Mouse (Mus musculus): ENCODE data around the gene Cpsf4. TPM values are rescaled to one million over a fixed set of nuclear protein-coding genes. Genes with fewer than 3 reads are reported as not detected.
"Not testable (repeated sequence)": the region's sequence is repeated elsewhere in the genome, so short reads cannot be mapped to it uniquely, and the experiment has no call there.

Gene Cpsf4
- total RNA-seq, 2 experiments from 2014 or later, result 24.8 to 24.9 TPM

DNA sequence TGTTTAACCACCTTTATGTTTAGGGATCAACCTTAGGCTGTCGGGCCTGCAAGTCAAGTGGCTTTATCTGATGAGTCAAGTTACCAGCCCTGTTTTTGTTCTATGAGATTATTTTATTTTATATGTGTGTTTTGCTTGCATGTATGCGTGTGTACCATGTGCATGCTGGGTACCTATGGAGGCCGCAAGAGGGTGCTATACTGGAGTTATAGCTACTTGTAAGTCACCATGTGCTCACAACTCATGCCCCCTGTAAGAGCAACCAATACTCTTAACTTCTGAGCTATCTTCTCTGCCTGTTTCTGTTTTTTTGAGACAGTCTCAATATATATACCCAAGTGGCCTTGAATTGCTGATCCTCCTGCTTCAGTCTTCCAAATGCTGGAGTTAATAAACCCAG is 46.5 kb downstream of the Cpsf4 start:
- no peak overlapping the region for H3K27ac ChIP-seq
- no peak for TF ChIP-seq CTCF (conservative IDR thresholded peaks at IDR 0.05)
- H3K4me3 ChIP-seq, result no peak overlapping the region
- DNase-seq (ENCODE audit: low spot score in 2 of 2), result no peak

DNA sequence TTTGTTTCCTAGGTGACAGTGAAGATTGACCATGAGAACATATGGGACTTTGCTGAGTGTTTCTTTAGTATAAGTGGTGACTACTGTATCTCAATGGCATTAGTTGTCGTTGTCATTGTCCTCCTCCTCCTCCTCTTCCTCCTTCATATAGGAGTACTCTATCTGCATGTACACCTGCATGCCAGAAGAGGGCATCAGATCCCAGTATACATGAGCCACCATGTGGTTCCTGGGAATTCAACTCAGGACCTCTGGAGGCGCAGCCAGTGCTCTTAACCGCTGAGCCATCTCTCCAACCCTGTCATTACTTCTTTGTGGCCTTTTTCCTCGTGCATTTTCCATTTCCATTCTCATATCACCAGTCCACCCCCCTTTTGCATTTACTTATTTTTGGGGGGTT is 47.7 kb downstream of the Cpsf4 start:
- TF ChIP-seq CTCF (conservative IDR thresholded peaks at IDR 0.05), result peak; percentile 70
- no peak for DNase-seq (ENCODE audit: low spot score in 2 of 2)
- Histone ChIP-seq H3K4me3 (no peak overlapping the region), H3K27ac (no peak overlapping the region)

DNA sequence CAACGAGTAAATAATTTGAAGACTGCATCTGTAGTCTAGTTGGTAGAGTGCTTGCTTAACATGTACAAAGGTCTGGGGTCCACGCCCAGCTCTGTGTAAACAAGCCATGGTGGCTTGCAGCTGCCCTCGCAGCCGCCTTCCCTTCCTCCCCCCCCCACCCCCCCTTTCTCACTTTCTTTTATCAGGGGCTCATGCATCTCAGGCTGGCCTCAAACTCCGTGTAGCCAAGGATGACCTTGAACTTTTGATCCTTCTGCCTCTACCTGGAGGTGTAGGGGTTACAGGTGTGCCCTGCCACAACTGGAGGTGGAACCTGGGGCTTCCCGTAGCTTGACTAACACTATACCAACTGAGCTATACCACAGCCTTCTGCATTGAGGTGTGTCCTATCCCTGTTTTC is 50.7 kb downstream of the Cpsf4 start:
- DNase-seq (ENCODE audit: low spot score in 2 of 2), result no peak
- TF ChIP-seq CTCF (conservative IDR thresholded peaks at IDR 0.05), result no peak
- no peak overlapping the region for H3K4me3 ChIP-seq
- no peak overlapping the region for H3K27ac ChIP-seq

DNA sequence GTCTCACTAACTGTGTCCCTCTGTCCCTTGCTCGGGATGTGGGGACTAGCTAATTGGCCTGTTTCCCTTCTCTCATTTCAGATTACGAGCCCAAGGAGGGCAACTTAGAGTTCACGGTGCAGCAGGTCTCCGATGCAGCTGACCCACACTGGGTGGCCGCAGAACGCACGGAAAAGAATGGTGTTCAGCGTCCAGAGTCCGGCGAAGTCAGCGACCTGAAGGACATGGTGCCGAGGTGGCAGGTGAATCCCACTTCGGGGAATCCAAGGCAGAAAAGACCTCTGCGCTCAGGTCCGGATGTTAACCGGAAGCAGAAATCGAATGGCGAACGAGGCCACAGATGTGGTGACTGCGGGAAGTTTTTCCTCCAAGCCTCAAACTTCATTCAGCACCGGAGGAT is 51.2 kb downstream of the Cpsf4 start:
- no peak overlapping the region for H3K27ac ChIP-seq
- no peak overlapping the region for H3K4me3 ChIP-seq
- TF ChIP-seq CTCF (conservative IDR thresholded peaks at IDR 0.05), result no peak
- no peak for DNase-seq (ENCODE audit: low spot score in 2 of 2)

DNA sequence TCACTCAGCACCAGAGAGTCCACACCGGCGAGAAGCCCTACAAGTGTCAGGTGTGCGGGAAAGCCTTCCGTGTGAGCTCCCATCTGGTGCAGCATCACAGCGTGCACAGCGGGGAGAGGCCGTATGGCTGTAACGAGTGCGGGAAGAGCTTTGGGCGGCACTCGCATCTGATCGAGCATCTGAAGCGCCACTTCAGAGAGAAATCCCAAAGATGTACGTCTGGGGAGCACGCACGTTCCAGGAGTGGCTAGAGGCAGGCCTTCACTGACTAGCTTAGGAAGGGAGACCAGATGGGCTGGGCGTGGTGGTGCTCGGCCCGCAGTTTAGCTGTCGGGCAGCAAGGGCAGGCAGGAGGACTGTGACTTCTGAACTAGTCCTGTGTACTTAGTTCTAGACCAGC is 51.7 kb downstream of the Cpsf4 start:
- H3K4me3 ChIP-seq, result no peak overlapping the region
- DNase-seq (ENCODE audit: low spot score in 2 of 2), result no peak
- H3K27ac ChIP-seq, result no peak overlapping the region
- no peak for TF ChIP-seq CTCF (conservative IDR thresholded peaks at IDR 0.05)

DNA sequence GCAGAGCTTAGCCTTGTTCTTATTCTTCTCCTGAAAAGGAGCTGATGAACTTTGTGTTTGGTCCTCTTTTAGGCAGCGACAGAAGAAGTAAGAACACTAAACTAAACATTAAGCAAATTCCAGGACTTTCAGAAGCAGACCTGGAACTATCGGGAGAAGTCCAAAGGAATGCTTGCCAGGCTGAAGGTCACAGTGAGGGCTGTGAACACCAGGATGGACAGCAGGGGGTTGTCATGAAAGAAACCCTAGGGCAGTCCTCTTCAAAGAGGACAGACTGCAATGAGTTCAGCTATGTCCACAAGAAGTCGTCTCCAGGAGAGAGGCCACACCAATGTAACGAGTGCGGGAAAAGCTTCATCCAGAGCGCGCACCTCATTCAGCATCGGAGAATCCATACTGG is 53.0 kb downstream of the Cpsf4 start:
- DNase-seq (ENCODE audit: low spot score in 2 of 2), result no peak
- no peak for TF ChIP-seq CTCF (conservative IDR thresholded peaks at IDR 0.05)
- H3K4me3 ChIP-seq, result no peak overlapping the region

DNA sequence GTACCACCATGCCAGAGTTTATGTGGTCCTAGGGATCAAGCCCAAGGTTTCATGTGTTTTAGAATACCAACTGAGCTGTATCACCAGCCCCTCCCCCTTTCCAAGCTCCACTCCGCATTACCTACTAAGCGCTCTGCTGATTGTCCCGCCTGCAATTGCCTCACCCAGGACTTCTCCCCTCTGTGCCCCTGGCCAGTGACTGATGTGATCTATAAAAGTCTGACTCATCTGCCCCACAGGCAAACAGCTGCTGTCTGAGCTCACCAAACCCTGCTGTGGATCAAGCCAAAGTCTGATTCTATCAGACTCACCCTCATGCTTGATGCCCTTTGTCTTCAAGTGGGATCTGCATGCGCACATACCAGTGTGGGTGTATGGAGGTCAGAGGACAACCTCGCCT is 55.8 kb downstream of the Cpsf4 start:
- Histone ChIP-seq H3K4me3 (no peak overlapping the region), H3K27ac (no peak overlapping the region)
- no peak for TF ChIP-seq CTCF (conservative IDR thresholded peaks at IDR 0.05)
- DNase-seq (ENCODE audit: low spot score in 2 of 2), result no peak

More for the DNA sequence above, 53.0 kb downstream of the Cpsf4 start:
- H3K27ac ChIP-seq, result no peak overlapping the region

DNA sequence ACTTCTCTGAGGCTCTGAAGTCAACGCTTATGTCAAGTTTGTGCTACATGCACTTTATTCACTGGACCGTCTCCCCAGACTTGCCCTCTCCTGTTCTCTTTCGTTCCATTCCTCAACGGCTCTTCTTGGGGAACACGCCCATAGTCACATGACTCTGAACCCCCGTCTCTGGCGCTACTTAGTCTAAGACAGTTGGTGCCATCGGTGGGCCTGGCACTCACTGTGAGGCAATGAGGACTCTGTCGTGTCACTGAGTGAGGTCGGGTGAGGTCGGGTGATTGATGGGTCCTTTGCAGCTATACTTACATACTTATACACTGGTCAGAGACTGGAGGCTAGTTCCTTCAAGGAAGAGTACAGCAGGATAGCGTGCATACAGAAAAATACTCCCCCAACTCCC is 56.4 kb downstream of the Cpsf4 start:
- H3K27ac ChIP-seq, result no peak overlapping the region
- no peak for DNase-seq (ENCODE audit: low spot score in 2 of 2)
- TF ChIP-seq CTCF (conservative IDR thresholded peaks at IDR 0.05), result no peak
- H3K4me3 ChIP-seq, result no peak overlapping the region

DNA sequence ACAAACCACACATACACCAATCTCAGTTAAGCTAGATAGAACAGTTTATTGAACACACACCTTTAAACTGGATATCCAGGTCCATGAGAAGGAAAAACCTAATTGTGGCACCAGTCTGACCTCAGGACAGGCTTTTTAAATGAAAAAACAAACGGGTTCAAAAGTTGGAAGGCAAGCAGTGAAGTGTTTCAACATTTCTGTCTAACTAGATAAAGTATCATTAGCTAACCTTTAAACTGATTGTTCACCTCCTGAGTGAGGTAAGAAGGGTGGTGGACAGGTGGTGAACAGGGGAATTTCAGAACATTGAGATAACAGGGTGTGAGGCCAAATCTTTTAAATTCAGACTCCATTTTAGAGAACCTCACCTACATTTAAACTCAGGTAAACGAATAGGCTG is 59.4 kb downstream of the Cpsf4 start:
- DNase-seq (ENCODE audit: low spot score in 2 of 2), result no peak
- Histone ChIP-seq H3K27ac (no peak overlapping the region), H3K4me3 (no peak overlapping the region)
- no peak for TF ChIP-seq CTCF (conservative IDR thresholded peaks at IDR 0.05)

DNA sequence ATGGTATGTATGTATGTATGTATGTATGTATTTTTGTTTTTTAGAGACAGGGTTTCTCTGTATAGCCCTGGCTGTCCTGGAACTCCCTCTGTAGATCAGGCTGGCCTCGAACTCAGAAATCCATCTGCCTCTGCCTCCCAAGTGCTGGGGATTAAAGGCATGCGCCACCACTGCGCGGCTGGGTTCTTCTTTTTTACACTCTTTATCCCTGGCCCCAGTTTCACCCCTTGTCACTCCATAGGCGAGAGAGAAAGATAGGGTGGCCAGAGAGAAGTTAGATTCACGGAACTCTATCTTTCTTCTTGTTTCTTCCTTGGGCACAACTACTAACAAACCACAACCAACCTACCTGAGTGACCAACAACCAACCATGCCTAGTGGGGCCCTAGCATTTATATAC is 62.3 kb downstream of the Cpsf4 start:
- not testable (repeated sequence) for H3K4me3 ChIP-seq; H3K27ac ChIP-seq; DNase-seq (ENCODE audit: low spot score in 2 of 2)

DNA sequence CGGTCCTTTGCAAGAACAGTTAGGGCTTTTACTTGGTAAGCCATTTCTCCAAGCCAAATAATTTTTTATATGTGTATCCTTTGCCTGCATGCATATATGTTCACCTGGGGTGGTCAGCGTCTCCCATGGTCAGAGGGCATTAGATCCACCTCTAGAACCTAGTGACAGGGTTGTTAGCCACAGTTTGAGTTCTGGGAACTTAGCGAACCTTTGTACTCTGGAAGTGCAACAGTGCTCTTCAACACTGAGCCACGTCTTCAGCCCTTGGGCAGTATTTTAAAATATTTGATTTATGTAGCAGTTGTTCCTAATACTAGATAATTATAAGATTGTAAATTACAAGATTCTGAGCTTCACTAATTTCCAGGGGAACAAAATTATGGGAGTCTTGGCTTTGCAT is 63.6 kb downstream of the Cpsf4 start:
- DNase-seq (ENCODE audit: low spot score in 2 of 2), result no peak
- Histone ChIP-seq H3K27ac (peak overlapping the region; percentile 97), H3K4me3 (peak overlapping the region; percentile 74)
- no peak for TF ChIP-seq CTCF (conservative IDR thresholded peaks at IDR 0.05)

DNA sequence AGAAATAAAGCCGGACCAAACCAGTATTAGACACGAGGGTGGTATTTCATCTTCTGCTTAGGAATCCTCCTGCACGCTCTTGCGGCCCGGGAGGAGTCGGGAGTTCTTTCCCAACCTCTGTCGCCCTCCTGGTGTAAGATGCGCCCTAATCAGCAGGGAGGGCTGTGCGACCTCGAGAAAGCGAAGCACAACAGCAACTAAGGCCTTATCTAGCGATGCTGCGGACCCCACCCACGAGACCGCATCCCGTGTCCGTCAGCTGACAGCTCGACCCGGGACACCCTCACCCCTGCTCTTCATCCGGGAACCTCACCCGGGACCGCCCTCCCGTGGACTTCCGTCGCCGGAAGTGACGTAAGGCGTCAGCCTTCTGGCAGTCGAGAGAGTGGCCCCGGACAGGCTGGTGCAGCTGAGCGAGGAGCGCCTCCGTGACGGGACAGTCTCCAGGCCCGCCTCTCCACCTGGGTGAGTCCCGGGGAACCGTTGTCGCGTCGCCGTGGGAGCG is 64.4 kb downstream of the Cpsf4 start, which contains the start of gene Zfp655:
Gene Zfp655, plus strand, starts transcription at position 349 of the 505 bp plus-strand sequence.
- DNase-seq (ENCODE audit: low spot score in 2 of 2), result peak; percentile 98 to 99
- peak within 1 kb of the TSS; percentile 74 for H3K4me3 ChIP-seq
- peak within 1 kb of the TSS; percentile 97 for H3K27ac ChIP-seq
- no peak for TF ChIP-seq CTCF (conservative IDR thresholded peaks at IDR 0.05)

Other genes with a start within 250 kb of the Cpsf4 start
- 10 to 100 TPM; 29.2 to 30.5 TPM for gene Smurf1, start 201.4 kb upstream of the Cpsf4 start, total RNA-seq (2021)
- not detected for gene Gm4871, start 134.5 kb upstream of the Cpsf4 start, total RNA-seq (2021)
- gene 1700018F24Rik, start 124.2 kb upstream of the Cpsf4 start, total RNA-seq (2021), result not detected
- 100 to 1,000 TPM; 252 to 255 TPM for gene Arpc1a, start 83.4 kb upstream of the Cpsf4 start, total RNA-seq (2021)
- gene Kpna7, start 83.2 kb upstream of the Cpsf4 start, total RNA-seq (2021), result not detected
- gene Arpc1b, start 53.0 kb upstream of the Cpsf4 start, total RNA-seq (2021), result 10 to 100 TPM; 17.7 to 19.4 TPM
- 10 to 100 TPM; 95.2 to 97.8 TPM for gene Pdap1, start 27.0 kb upstream of the Cpsf4 start, total RNA-seq (2021)
- gene Bud31, start 26.9 kb upstream of the Cpsf4 start, total RNA-seq (2021), result 10 to 100 TPM; 67.4 to 73.4 TPM
- gene Ptcd1, start 105 bp upstream of the Cpsf4 start, total RNA-seq (2021), result 10 to 100 TPM; 21.8 to 24.9 TPM
- 100 to 1,000 TPM; 238 to 257 TPM for gene Atp5j2, start 24.8 kb downstream of the Cpsf4 start, total RNA-seq (2021)
- gene Zkscan14, start 34.7 kb downstream of the Cpsf4 start, total RNA-seq (2021), result 10 to 100 TPM; 11.6 to 12.9 TPM
- 10 to 100 TPM; 11.3 to 12.2 TPM for gene Zkscan5, start 37.3 kb downstream of the Cpsf4 start, total RNA-seq (2021)
- 10 to 100 TPM; 27.5 to 28.4 TPM for gene Zfp655, start 64.5 kb downstream of the Cpsf4 start, total RNA-seq (2021)
- gene Zscan25, start 113.3 kb downstream of the Cpsf4 start, total RNA-seq (2021), result 10 to 100 TPM; 20.3 to 22.8 TPM
- not detected for gene Cyp3a57, start 178.1 kb downstream of the Cpsf4 start, total RNA-seq (2021)

All from layer of hippocampus, adult 2 months (tissue).